Mouse (Mus musculus): ENCODE results near the gene Armh1. TPM values are rescaled to one million over a fixed set of nuclear protein-coding genes. Genes with fewer than 3 reads are reported as not detected.

The Armh1 gene
- not detected for polyA plus RNA-seq (2012; fragmentation: generic; extraction: Trizol)
- long read RNA-seq, experiment 1, result 0 reads
- long read RNA-seq, experiment 2, result 0 reads

GRCm38 (mm10) chr4:117251801-117252316 lies at the start of gene Armh1, which contains the start of gene Tmem53:
Gene Armh1, minus strand, starts transcription at chr4:117252125.
Gene Tmem53, plus strand, starts transcription at chr4:117251951.
- H3K4me3 ChIP-seq (ENCODE audit: insufficient read depth, poor library complexity, severe bottlenecking), result peak within 1 kb of the TSS; percentile 49
- no peaks in the 10 kb centered on the region for H3K79me2 ChIP-seq (ENCODE audit: control insufficient read depth, insufficient read depth)
- H3K79me3 ChIP-seq (ENCODE audit: low read depth), result no peaks in the 10 kb centered on the region
- TF ChIP-seq MYOG (IDR thresholded peaks at IDR 0.05; ENCODE audit: control insufficient read depth, extremely low read depth, insufficient read length) (no peak), MAX (IDR thresholded peaks at IDR 0.05) (no peak), USF1 (IDR thresholded peaks at IDR 0.05; ENCODE audit: low read depth) (no peak), FOSL1 (IDR thresholded peaks at IDR 0.05; ENCODE audit: insufficient read depth, low read length, poor library complexity, severe bottlenecking) (no peak), MYOD1 (IDR thresholded peaks at IDR 0.05; ENCODE audit: control insufficient read depth, insufficient read length, low read depth) (no peak), CEBPB (IDR thresholded peaks at IDR 0.05; ENCODE audit: low read depth) (no peak), CTCF (IDR thresholded peaks at IDR 0.05; ENCODE audit: control insufficient read depth, insufficient read depth, insufficient read length) (no peak)
- peaks cover 4% of the 10 kb centered on the region for H3K27me3 ChIP-seq (ENCODE audit: control insufficient read depth, insufficient read depth, insufficient read length)
- H3K36me3 ChIP-seq (ENCODE audit: control insufficient read depth, insufficient read depth), result no peaks in the 10 kb centered on the region
- H3ac ChIP-seq (ENCODE audit: control insufficient read depth, insufficient read length, low read depth), result peak within 1 kb of the TSS; percentile 56

GRCm38 (mm10) chr4:117299921-117300320 lies 48.0 kb upstream of the Armh1 start:
- no peak overlapping the region for H3K4me3 ChIP-seq (ENCODE audit: insufficient read depth, poor library complexity, severe bottlenecking)
- TF ChIP-seq CTCF (IDR thresholded peaks at IDR 0.05; ENCODE audit: control insufficient read depth, insufficient read depth, insufficient read length) (no peak), MYOG (IDR thresholded peaks at IDR 0.05; ENCODE audit: control insufficient read depth, extremely low read depth, insufficient read length) (no peak), MYOD1 (IDR thresholded peaks at IDR 0.05; ENCODE audit: control insufficient read depth, insufficient read length, low read depth) (no peak), USF1 (IDR thresholded peaks at IDR 0.05; ENCODE audit: low read depth) (no peak), FOSL1 (IDR thresholded peaks at IDR 0.05; ENCODE audit: insufficient read depth, low read length, poor library complexity, severe bottlenecking) (no peak), CEBPB (IDR thresholded peaks at IDR 0.05; ENCODE audit: low read depth) (no peak), MAX (IDR thresholded peaks at IDR 0.05) (no peak)
- no peak overlapping the region for H3ac ChIP-seq (ENCODE audit: control insufficient read depth, insufficient read length, low read depth)
- H3K79me3 ChIP-seq (ENCODE audit: low read depth), result no peaks in the 10 kb centered on the region
- peaks cover 73% of the 10 kb centered on the region for H3K27me3 ChIP-seq (ENCODE audit: control insufficient read depth, insufficient read depth, insufficient read length)
- H3K36me3 ChIP-seq (ENCODE audit: control insufficient read depth, insufficient read depth), result no peaks in the 10 kb centered on the region
- no peaks in the 10 kb centered on the region for H3K79me2 ChIP-seq (ENCODE audit: control insufficient read depth, insufficient read depth)

DNA sequence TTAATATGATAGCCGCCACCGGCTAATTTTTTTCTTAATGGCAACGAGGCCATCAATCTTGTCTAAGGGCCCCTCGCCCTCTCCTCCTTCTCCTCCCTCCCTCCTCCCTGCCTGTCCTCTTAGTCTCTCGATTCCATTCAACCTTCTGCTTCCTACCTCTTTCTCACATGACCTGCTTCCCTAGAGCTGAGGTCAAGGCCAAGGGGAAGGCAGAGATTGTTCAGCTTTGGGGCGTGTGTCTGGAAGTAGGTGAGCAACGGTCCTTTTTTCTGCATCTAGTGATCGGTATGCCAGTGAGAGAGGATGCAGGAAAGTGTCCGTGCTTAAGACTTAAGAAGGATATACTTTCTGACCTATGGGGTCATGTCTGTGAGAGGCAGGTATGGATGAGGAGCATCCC lies 45.9 kb upstream of the Armh1 start:
- Histone ChIP-seq H3ac (ENCODE audit: control insufficient read depth, insufficient read length, low read depth) (no peak overlapping the region), H3K36me3 (ENCODE audit: control insufficient read depth, insufficient read depth) (no peaks in the 10 kb centered on the region), H3K79me2 (ENCODE audit: control insufficient read depth, insufficient read depth) (no peaks in the 10 kb centered on the region), H3K27me3 (ENCODE audit: control insufficient read depth, insufficient read depth, insufficient read length) (peaks cover 52% of the 10 kb centered on the region), H3K79me3 (ENCODE audit: low read depth) (no peaks in the 10 kb centered on the region), H3K4me3 (ENCODE audit: insufficient read depth, poor library complexity, severe bottlenecking) (no peak overlapping the region)
- TF ChIP-seq USF1 (IDR thresholded peaks at IDR 0.05; ENCODE audit: low read depth) (no peak), MAX (IDR thresholded peaks at IDR 0.05) (no peak), MYOD1 (IDR thresholded peaks at IDR 0.05; ENCODE audit: control insufficient read depth, insufficient read length, low read depth) (no peak), MYOG (IDR thresholded peaks at IDR 0.05; ENCODE audit: control insufficient read depth, extremely low read depth, insufficient read length) (no peak), CEBPB (IDR thresholded peaks at IDR 0.05; ENCODE audit: low read depth) (no peak), FOSL1 (IDR thresholded peaks at IDR 0.05; ENCODE audit: insufficient read depth, low read length, poor library complexity, severe bottlenecking) (no peak), CTCF (IDR thresholded peaks at IDR 0.05; ENCODE audit: control insufficient read depth, insufficient read depth, insufficient read length) (no peak)

DNA sequence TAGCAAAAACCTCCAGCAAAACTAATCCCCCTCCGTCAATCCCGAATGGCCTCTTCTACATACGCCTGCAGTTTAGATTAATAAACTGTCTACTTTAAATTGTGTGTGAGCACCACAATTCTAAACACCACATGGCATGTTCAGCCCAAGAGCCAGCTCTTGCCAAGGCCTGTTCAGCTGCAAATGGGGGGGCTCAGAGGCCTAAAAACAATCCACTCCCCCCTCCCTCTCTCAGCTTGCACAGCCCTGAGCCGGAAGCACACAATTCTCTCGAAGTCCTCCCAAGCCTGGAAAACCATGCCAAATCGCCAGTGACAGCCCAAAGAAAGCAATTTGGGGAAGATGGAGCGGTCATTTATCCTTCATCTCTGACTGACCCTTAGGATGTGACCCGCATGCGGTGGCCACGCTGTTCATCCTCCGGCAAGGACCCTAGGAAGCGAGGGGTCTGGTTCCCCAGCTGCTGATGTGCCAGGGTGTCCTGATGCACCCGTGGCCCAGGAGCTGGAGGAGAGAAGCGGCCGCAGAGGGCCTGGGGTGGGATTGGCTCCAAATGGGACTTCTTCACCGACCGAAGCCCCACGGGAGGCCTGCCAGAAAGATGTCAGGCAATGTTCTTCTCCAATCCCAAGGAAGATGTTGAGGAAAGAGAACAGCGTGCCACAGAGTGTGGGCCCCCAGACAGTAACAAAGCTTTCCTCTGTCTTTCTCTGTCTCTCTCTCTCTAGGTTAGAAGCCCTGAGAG lies 45.1 kb upstream of the Armh1 start:
- H3K36me3 ChIP-seq (ENCODE audit: control insufficient read depth, insufficient read depth), result no peaks in the 10 kb centered on the region
- no peaks in the 10 kb centered on the region for H3K79me3 ChIP-seq (ENCODE audit: low read depth)
- H3ac ChIP-seq (ENCODE audit: control insufficient read depth, insufficient read length, low read depth), result no peak overlapping the region
- no peak overlapping the region for H3K4me3 ChIP-seq (ENCODE audit: insufficient read depth, poor library complexity, severe bottlenecking)
- no peaks in the 10 kb centered on the region for H3K79me2 ChIP-seq (ENCODE audit: control insufficient read depth, insufficient read depth)
- no peak for TF ChIP-seq MYOD1 (IDR thresholded peaks at IDR 0.05; ENCODE audit: control insufficient read depth, insufficient read length, low read depth)
- TF ChIP-seq MAX (IDR thresholded peaks at IDR 0.05), result no peak
- TF ChIP-seq USF1 (IDR thresholded peaks at IDR 0.05; ENCODE audit: low read depth), result no peak
- no peak for TF ChIP-seq CEBPB (IDR thresholded peaks at IDR 0.05; ENCODE audit: low read depth)
- no peak for TF ChIP-seq MYOG (IDR thresholded peaks at IDR 0.05; ENCODE audit: control insufficient read depth, extremely low read depth, insufficient read length)
- no peak for TF ChIP-seq FOSL1 (IDR thresholded peaks at IDR 0.05; ENCODE audit: insufficient read depth, low read length, poor library complexity, severe bottlenecking)
- TF ChIP-seq CTCF (IDR thresholded peaks at IDR 0.05; ENCODE audit: control insufficient read depth, insufficient read depth, insufficient read length), result no peak
- H3K27me3 ChIP-seq (ENCODE audit: control insufficient read depth, insufficient read depth, insufficient read length), result peaks cover 44% of the 10 kb centered on the region

GRCm38 (mm10) chr4:117291696-117292095 lies 39.8 kb upstream of the Armh1 start:
- TF ChIP-seq MYOG (IDR thresholded peaks at IDR 0.05; ENCODE audit: control insufficient read depth, extremely low read depth, insufficient read length), result no peak
- no peak for TF ChIP-seq MYOD1 (IDR thresholded peaks at IDR 0.05; ENCODE audit: control insufficient read depth, insufficient read length, low read depth)
- TF ChIP-seq CEBPB (IDR thresholded peaks at IDR 0.05; ENCODE audit: low read depth), result no peak
- no peak for TF ChIP-seq MAX (IDR thresholded peaks at IDR 0.05)
- TF ChIP-seq CTCF (IDR thresholded peaks at IDR 0.05; ENCODE audit: control insufficient read depth, insufficient read depth, insufficient read length), result no peak
- no peak for TF ChIP-seq FOSL1 (IDR thresholded peaks at IDR 0.05; ENCODE audit: insufficient read depth, low read length, poor library complexity, severe bottlenecking)
- no peak for TF ChIP-seq USF1 (IDR thresholded peaks at IDR 0.05; ENCODE audit: low read depth)
- peaks cover 12% of the 10 kb centered on the region for H3K79me2 ChIP-seq (ENCODE audit: control insufficient read depth, insufficient read depth)
- peaks cover 7% of the 10 kb centered on the region for H3K27me3 ChIP-seq (ENCODE audit: control insufficient read depth, insufficient read depth, insufficient read length)
- no peak overlapping the region for H3K4me3 ChIP-seq (ENCODE audit: insufficient read depth, poor library complexity, severe bottlenecking)
- H3K79me3 ChIP-seq (ENCODE audit: low read depth), result peaks cover 7% of the 10 kb centered on the region
- peaks cover 2% of the 10 kb centered on the region for H3K36me3 ChIP-seq (ENCODE audit: control insufficient read depth, insufficient read depth)
- no peak overlapping the region for H3ac ChIP-seq (ENCODE audit: control insufficient read depth, insufficient read length, low read depth)
